Mouse (Mus musculus) cerebellum, adult 18-20 months (tissue): ENCODE measurements at regions not wholly inside any gene's neighbourhood (a gene's known extent, or its start where the extent isn't known, plus 50 kb on each side); places are given as distances from the start of the nearest gene placed in this dataset.
A peak's percentile ranks its signal among the peaks of the same experiment; 100 is the strongest.

Experiments used
- DNase-seq, 2 experiments: peaks; one replicate each; pipeline ENCODE4 v3.0.0; 2021

DNA sequence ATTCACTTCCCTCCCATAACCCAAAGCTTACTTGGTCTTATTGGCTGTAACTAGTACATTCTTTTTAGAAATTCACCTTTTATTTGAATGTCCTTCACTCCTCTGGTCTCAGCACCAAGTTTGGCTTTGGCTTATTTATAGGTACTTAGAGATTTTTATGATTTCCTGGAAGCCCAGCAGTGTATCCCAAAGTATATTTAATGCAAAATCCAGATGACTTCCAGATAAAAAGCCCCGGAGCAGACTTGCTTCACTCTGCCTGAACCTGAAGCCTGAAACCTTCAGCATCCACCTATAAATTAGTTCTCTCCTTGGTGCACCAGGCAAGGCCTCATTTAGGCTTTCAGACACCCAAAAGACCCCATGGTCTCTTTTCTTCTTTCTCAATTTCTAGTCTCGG is 250.8 kb downstream of the Tle4 start:
- no peak for DNase-seq

DNA sequence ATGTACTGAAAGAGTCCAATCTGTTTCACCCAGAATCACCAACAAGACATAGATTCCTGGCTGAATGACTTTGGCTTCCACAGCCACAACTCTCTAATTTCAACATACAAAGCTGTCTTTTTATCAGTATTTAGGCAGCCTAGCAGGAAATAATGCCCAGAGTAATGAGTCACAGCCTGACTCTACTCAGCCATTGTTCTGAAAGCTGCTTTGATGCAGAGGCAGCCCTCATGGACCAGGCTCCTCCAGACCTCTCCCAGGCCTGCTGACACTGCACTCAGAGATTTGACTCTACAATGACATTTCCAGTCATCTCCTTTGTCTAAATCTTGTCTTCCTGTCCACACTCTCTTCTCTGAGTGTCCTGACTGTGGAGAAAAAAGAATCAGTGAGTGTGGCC is 250.4 kb downstream of the Tle4 start:
- no peak for DNase-seq

DNA sequence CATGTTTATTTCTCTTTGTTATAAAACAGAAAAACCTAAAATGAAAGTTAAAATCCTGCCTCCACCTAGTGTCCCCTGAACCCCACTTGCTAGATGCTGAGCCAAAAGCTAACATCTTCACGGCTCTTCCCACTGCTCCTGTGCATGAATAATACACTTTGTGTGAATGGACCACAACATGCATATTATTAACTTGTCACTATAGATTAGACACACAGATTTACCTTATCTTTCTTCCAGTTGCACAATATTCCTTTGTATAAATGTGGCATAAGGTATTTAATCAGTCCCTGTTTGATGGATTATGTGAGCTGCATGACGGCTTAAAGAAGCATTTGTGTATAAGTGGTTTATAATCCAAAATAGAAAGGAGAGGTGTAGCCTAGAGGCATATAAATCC is 248.1 kb downstream of the Tle4 start:
- DNase-seq, result no peak

DNA sequence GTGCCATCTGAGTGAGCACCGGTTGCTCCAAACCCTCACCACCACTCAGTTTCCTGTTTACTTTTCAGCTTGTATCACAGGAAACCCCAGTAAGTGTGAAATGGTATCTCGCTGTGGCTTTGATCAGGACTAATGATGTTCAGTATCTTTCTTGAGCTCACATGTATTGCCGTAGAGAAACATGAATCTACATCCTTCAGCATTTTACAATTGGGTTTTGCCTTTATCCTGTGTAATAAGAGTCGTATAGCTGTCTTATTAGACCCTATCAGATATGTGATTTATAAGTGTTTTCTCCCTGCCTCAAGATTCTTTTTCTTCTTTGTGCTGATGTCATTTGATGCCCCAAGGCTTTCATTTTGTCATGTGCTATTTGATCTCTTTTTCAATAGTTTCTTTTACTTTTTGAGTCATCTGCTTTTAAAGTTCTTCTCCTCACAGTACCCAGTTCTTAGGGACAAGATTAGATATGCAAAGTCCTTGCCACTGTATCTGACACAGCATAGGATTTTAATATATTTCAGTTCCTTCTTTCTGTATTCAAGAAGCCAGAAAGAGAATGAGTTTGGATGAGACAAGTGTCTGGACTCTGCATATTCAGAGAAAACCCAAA is 246.0 kb downstream of the Tle4 start:
- no peak for DNase-seq

DNA sequence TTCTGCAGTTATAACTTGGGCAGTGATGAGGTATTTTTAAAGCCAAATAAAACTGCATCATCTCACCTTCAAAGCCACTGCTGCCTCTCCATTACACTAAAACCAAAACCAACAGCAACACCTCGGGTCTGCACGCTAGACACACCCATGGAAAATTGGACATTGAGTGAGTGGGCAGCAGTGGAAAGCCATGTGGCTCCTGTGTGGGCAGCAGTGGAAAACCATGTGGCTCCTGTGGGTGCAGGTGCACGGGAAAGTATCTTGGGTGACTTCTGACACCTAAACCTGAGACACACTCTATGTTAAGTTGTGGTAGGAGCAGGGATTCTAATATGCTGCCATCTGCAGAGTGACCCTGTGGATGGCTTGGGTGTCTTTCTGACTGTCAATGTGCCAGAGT is 245.3 kb downstream of the Tle4 start:
- no peak for DNase-seq

DNA sequence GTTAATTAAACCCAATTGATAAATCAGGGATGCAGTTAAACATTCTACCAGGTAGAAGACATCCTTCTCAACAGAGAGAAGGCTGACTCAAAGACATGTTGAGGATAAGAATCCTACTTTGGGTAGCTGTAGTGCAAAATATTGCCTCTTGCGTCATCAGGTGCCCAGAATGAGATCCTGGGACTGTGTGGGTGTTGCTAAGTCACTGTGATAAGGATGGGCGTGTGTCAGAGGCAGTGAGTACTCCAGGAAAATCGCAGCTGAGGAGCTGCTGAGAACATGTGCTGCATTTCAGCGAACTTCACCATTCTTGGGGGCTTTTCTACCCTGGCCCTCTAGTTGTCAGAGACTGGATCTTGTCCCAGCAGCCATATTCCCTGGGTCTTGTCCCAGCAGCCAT is 244.7 kb downstream of the Tle4 start:
- DNase-seq, result no peak

DNA sequence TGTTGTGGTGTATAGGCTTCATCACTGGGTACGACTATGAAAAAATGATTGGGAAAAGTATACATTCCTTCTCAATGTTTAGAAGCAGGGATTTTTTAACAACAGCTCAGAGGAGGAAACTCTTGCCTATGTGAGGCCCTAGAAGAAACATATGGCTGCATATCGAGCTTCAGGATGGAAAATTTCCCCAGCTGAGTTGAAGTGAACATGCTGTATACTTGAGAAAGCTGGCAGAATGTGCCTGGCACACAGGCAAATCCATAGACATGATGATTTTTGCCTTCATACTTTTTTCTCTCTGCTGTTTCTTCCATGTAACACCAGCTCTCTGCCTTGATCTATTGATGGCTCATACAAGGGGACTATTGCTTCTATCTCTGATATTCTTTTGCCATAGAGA is 242.7 kb downstream of the Tle4 start:
- DNase-seq, result no peak

DNA sequence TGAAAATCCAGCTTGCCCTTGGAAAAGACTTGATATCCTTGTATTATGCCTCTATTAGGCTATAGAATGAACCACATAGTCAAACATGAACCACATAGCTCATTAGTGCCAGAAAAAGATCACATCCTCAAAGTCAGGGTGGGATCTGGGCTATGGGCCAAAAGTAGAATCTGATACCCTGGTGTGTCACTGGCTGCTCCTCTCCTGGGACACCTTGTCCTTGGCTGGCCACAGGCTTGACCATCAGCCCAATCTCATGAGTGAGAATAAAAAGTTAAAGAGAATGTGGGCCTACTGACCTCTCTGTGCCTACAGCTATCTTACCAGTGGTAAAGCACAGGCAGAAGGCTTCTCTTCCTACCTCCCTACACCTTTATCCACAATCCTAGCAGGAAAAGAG is 241.9 kb downstream of the Tle4 start:
- no peak for DNase-seq

DNA sequence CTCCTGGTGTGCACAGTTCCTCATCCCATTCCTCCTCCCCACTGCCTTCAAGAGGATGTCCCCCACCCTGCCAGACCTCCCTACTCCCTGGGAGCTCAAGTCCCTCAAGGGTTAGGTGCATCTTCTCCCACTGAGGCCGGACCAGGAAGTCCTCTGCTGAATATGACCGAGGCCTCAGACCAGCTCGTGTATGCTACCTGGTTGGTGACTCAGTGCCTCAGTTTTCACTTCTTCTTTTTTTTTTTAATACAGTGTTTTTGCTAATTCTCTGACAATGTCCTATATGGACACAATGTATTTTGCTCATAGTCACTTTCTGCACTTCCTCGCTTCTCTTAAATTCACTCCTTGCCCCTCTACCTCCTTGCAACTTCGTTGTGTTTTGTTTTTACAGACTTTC is 237.2 kb downstream of the Tle4 start:
- no peak for DNase-seq

DNA sequence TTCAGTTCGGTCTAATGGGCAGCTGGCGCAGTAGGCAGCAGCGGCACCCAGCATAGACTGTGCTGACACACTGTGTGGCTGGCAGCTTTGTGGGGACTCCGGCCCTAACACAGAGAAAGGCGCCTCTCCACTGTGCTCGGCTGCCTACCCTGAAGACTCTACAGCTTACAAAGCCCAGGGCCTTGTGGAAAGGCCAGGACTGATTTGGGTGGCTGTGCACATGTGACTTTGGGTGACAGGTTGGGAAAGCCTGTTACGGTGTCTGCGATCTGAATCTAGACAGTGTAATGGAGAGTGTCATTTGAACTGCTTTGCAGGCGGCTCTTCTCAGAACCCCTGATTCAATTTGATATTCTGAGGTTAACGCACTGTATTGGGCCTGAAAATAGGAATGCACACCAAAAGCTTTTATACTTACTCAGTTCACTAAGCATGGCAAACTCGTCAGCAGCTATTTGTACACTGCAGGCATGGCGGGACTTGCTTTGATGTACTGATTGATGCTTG is 228.7 kb downstream of the Tle4 start:
- DNase-seq, result no peak

DNA sequence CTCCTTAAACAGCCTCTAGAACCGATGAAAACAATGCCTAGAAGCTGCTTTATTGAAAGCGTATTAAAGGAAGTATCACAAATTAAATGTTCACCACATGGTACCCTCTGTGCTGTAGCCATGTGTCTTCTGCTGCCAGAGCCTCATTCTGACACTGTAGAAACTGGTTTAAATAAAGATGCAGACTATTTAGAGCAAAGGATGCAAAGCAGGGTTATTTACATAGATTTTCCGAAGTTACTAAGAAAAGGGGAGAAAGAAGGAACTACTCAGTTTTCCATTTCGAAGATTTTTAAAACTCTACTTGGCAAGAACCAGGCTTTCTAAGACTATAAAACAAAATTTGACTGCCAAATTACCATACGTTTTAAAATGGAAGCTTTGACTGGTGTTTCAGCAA is 226.5 kb downstream of the Tle4 start:
- DNase-seq, result no peak

DNA sequence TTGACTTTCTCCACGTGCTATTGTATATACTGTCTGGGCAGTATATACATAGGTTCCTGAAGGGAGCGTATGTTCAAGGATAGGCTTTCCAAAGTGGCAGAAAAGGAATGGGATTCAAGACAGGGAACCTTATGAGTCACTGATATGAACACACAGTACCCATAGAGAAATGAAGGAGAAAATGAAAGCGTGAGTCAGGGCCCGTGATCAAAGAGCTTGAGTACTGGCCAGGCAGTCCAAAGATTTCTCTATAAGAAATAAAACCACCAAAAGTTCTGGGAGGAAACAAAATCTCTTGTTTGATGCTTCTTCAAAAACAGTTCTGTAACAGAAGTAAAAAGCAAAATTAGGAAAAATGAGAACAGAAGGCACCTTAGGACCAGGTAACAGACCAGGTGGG is 223.9 kb downstream of the Tle4 start:
- no peak for DNase-seq

DNA sequence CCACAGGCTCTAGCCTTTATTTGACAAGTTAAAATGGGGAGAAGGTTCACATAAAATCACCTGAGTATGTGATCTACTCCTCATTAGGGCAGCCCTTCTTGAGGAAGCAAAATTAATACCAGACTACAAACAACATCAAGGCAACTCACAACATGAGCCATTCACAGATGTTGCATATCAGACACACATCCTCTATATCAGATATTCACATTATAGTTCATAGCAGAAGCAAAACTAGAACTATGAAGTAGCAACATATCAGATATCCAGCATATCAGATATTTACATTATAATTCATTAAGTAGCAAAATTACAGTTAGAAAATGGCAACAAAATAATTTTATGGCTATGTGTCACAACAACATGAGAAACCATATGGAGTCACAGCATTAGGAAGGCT is 217.0 kb downstream of the Tle4 start:
- DNase-seq, result no peak

DNA sequence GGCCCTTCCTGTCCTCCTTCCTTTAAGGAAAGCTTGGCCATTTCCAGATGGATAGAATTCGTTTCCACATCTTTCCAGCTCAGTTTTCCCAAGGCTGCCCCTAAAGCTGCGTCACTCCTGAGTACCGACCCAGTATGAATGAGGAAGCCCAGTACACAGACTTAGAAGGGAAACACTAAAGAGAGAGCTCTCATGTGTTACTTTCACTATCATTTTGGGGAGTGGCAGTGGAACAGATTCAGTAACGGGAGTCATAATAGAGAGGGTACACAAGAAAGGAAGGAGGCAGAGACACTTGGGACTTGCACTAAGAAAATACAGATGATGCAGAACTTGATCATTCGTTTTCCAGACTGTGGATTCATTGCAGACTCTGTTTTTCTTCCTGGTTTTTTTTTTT is 210.1 kb downstream of the Tle4 start:
- DNase-seq, result no peak

DNA sequence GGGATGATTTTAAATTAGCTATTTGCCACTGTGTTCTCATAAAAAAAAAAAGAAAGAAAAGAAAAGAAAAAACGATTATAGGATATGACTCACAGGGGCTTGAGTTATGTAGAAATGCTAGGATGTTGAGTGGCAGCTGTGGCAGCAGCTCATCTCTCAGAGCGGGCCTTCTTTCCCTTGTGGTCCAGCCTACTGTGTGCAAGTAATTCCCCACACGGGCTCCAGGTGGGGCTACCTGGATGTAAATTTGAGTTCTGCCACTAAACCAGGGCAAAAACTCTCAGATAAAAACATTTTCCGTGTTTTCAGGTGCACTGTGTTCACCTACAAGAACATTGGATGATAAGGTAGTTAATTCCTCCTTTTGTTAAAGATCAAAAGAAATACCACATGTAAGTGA is 209.3 kb downstream of the Tle4 start:
- peak; percentile 4 to 8 for DNase-seq

DNA sequence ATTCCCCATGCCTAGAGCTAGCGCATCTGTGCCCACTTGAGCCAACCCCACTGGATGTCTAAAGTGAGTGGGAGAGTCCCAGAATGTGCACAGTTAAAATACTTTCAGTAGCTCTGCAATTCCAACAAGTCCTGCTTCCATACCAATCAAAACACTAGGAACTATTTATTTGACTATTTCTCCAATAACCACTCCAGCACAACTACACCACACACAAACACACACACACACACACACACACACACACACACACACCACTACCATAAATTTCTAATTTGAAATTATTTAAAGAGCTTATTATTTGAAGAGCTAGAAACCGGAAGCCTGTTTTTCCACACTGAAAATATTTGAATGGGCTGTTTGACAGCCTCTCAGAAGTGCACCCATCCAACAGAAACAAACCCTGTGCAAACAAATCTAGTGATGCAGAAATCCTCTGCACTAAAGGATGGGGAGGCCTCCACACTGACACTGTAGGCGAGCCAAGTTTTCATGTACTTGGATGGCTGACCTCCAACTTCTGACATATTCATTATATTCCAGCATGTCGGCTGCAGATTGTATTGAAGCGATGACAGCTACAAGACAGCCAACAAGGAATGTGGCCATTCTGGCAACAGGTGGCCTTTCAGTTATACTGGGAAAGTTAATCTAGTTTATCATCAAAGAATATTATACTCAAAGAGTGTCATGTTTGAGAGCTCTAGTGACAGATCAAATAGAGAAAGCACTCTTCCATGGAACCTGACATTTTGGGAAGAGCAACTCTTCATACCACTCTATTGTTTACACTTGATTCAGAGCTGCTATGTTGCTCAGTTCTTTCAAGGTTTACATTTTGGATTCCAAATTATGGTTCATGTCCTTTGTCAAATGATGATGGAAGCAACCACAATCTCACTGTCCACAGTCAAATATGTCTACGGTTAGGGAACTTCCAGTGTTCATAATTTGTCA is 207.7 kb downstream of the Tle4 start:
- no peak for DNase-seq

DNA sequence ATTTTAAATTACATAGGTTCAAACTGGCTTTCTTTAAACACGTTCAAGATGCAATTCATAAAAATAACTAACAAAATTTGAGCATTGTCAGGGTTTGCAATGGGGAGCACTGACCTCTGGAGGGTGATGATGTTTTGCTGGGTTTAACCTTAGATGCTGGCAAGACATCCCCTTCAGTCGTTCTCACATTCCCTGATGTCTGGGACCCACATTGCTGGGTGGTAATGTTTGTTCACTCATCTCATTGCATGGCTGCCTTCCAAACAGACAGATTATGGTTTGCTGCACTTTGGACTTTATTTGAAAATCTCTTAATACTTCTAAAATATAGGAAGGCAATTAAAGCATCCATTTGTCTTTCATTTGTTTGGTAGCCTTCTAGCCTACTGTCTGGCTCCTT is 206.9 kb downstream of the Tle4 start:
- no peak for DNase-seq
